Mouse (Mus musculus) olfactory bulb, adult 2 months (tissue): ENCODE measurements around the gene Cops9. TPM values are rescaled to one million over a fixed set of nuclear protein-coding genes. Genes with fewer than 3 reads are reported as not detected.
A peak's percentile ranks its signal among the peaks of the same experiment; 100 is the strongest.

Experiments used
- H3K27ac ChIP-seq: fragments of 200-500 bp; 2 replicates; pipeline ENCODE4 v1.5.1; 2012; ENCODE audit warnings: low read depth, low read length; ENCODE audit not compliant: insufficient read depth
- H3K4me1 ChIP-seq: fragments of 200-500 bp; 2 replicates; pipeline ENCODE4 v1.6.1; 2012; ENCODE audit warnings: low read length; ENCODE audit not compliant: control insufficient read depth, insufficient read depth
- H3K4me3 ChIP-seq: fragments of 200-500 bp; 2 replicates; pipeline ENCODE4 v1.5.1; 2012; ENCODE audit warnings: mild to moderate bottlenecking, low read depth, low read length, moderate library complexity; ENCODE audit not compliant: insufficient read depth
- CTCF ChIP-seq: fragments of 200-500 bp; IDR thresholded peaks from 2 replicates; pipeline ENCODE4 v1.5.1; 2012; ENCODE audit warnings: low read depth, mild to moderate bottlenecking, low read length, moderate library complexity; ENCODE audit not compliant: insufficient read depth
- POLR2A ChIP-seq: fragments of 200-500 bp; IDR thresholded peaks from 2 replicates; pipeline ENCODE4 v1.6.1; 2012; ENCODE audit warnings: mild to moderate bottlenecking, low read depth, low read length, moderate library complexity; ENCODE audit not compliant: insufficient read depth
- WGBS: fragments of 180-500 bp; shearing (Covaris S2); methylation state at CpG from one replicate; pipeline ENCODE4 v1.1.7; 2018; 5-methylcytosine and 5-hydroxymethylcytosine counted together
- polyA plus RNA-seq: library from polyadenylated mRNA; stranded (reverse); fragments of >200 nt; gene quantifications from 2 replicates; pipeline ENCODE4 v1.2.4, GENCODE M21; 2012; ENCODE audit warnings: low replicate concordance; ENCODE audit not compliant: missing spikeins, insufficient read depth, insufficient read length

Cops9 gene
- not detected in 2 replicates for polyA plus RNA-seq

GRCm38 (mm10) chr1:92641514-92642272 is at the start of gene Cops9:
Gene Cops9, minus strand, starts transcription at chr1:92641985.
- Histone ChIP-seq H3K27ac (peak within 1 kb of the TSS; percentile 81), H3K4me1 (peaks cover 24% of the 10 kb centered on the region), H3K4me3 (peak within 1 kb of the TSS; percentile 65)
- peak; percentile 86 for TF ChIP-seq POLR2A
- TF ChIP-seq CTCF: no peak
- under 1% methylated on average over 50 of the region's 50 CpGs for WGBS

- WGBS: 81% methylated on average over 3 of the region's 3 CpGs
- Histone ChIP-seq H3K4me3 (no peak overlapping the region), H3K27ac (no peak overlapping the region), H3K4me1 (no peaks in the 10 kb centered on the region)
- TF ChIP-seq CTCF (no peak), POLR2A (no peak)
Observed at GRCm38 (mm10) chr1:92691166-92691844, 49.5 kb upstream of the Cops9 start.

GRCm38 (mm10) chr1:92686994-92687393 is 45.2 kb upstream of the Cops9 start:
- 72% methylated on average over 8 of the region's 8 CpGs for WGBS
- no peak overlapping the region for H3K4me3 ChIP-seq
- H3K4me1 ChIP-seq: peaks cover 7% of the 10 kb centered on the region
- TF ChIP-seq POLR2A (no peak), CTCF (no peak)
- no peak overlapping the region for H3K27ac ChIP-seq

- Histone ChIP-seq H3K4me3 (no peak overlapping the region), H3K4me1 (peaks cover 27% of the 10 kb centered on the region), H3K27ac (peak overlapping the region; percentile 82)
- 41% methylated on average over 8 of the region's 8 CpGs for WGBS
- TF ChIP-seq POLR2A (no peak), CTCF (no peak)
Observed at GRCm38 (mm10) chr1:92683151-92683550, 41.4 kb upstream of the Cops9 start.

GRCm38 (mm10) chr1:92680668-92681603 is 39.2 kb upstream of the Cops9 start:
- H3K4me1 ChIP-seq: peaks cover 27% of the 10 kb centered on the region
- peak overlapping the region; percentile 67; the same call in 1 of the 2 replicates for H3K27ac ChIP-seq
- WGBS: 27% methylated on average over 16 of the region's 16 CpGs
- no peak overlapping the region for H3K4me3 ChIP-seq
- no peak for TF ChIP-seq CTCF
- TF ChIP-seq POLR2A: no peak

- H3K27ac ChIP-seq: no peak overlapping the region
Observed at GRCm38 (mm10) chr1:92678757-92679156, 37.0 kb upstream of the Cops9 start.

GRCm38 (mm10) chr1:92676676-92676975 is 34.8 kb upstream of the Cops9 start:
- no peak overlapping the region for H3K4me3 ChIP-seq
- no peak for TF ChIP-seq POLR2A
- TF ChIP-seq CTCF: no peak
- WGBS: 61% methylated on average over 3 of the region's 3 CpGs
- H3K4me1 ChIP-seq: peaks cover 17% of the 10 kb centered on the region
- H3K27ac ChIP-seq: no peak overlapping the region

More at GRCm38 (mm10) chr1:92678757-92679156, 37.0 kb upstream of the Cops9 start:
- 95% methylated on average over 5 of the region's 5 CpGs for WGBS
- Histone ChIP-seq H3K4me1 (peaks cover 27% of the 10 kb centered on the region), H3K4me3 (no peak overlapping the region)
- no peak for TF ChIP-seq CTCF
- no peak for TF ChIP-seq POLR2A

- TF ChIP-seq CTCF: no peak
- no peak for TF ChIP-seq POLR2A
- Histone ChIP-seq H3K27ac (no peak overlapping the region), H3K4me1 (peaks cover 13% of the 10 kb centered on the region), H3K4me3 (no peak overlapping the region)
- WGBS: 80% methylated on average over 10 of the region's 10 CpGs
Observed at GRCm38 (mm10) chr1:92675932-92676675, 34.3 kb upstream of the Cops9 start.
